Mouse (Mus musculus) heart, embryonic 16.5 days (tissue): ENCODE measurements around the gene Raver2. TPM values are rescaled to one million over a fixed set of nuclear protein-coding genes. Genes with fewer than 3 reads are reported as not detected.

ENCODE experiments used
- polyA plus RNA-seq: library from polyadenylated mRNA; unstranded; fragments of >200 nt; fragmentation: Nextera tagmentation; extraction: Ambion mirVana; gene quantifications from 2 replicates; pipeline ENCODE4 v1.2.1, GENCODE M21; 2015

Gene Raver2
- polyA plus RNA-seq, 1 experiment from 2014 or later, result 4.2 TPM

Other genes starting within 250 kb of the Raver2 start
- gene Gm10577, start 48.3 kb upstream of the Raver2 start, polyA plus RNA-seq, result not detected in 2 replicates
- gene Jak1, start 196.3 kb downstream of the Raver2 start, polyA plus RNA-seq, result 63.3 and 65.7 TPM in 2 replicates